Mouse (Mus musculus) fat pad, adult 2 months (tissue): ENCODE measurements around the gene Adat1.

ENCODE experiments used
- DNase-seq: peaks from one replicate; pipeline ENCODE4 v3.0.0-alpha.2; 2011; ENCODE audit warnings: low read depth, low spot score; ENCODE audit errors: extremely low read depth

The Adat1 gene

GRCm38 (mm10) chr8:111968991-111969390, 23.1 kb downstream of the Adat1 start:
- no peak for DNase-seq

GRCm38 (mm10) chr8:111968541-111968940, 23.6 kb downstream of the Adat1 start:
- DNase-seq = no peak

GRCm38 (mm10) chr8:111967246-111967870, 24.7 kb downstream of the Adat1 start:
- no peak for DNase-seq

- no peak for DNase-seq
Measured at GRCm38 (mm10) chr8:111964849-111965561, 27.1 kb downstream of the Adat1 start.

- no peak for DNase-seq
Measured at GRCm38 (mm10) chr8:111964351-111964750, 27.8 kb downstream of the Adat1 start.

GRCm38 (mm10) chr8:111963546-111963945, 28.6 kb downstream of the Adat1 start:
- DNase-seq = no peak

GRCm38 (mm10) chr8:111963091-111963490, 29.0 kb downstream of the Adat1 start:
- no peak for DNase-seq

GRCm38 (mm10) chr8:111962589-111962988, 29.5 kb downstream of the Adat1 start:
- no peak for DNase-seq

GRCm38 (mm10) chr8:111961330-111961729, 30.8 kb downstream of the Adat1 start:
- DNase-seq = no peak

- DNase-seq = no peak
Measured at GRCm38 (mm10) chr8:111960591-111961321, 31.3 kb downstream of the Adat1 start.

- DNase-seq = no peak
Measured at GRCm38 (mm10) chr8:111957231-111957630, 34.9 kb downstream of the Adat1 start.

- DNase-seq = no peak
Measured at GRCm38 (mm10) chr8:111955879-111956278, 36.2 kb downstream of the Adat1 start.

- DNase-seq = no peak
Measured at GRCm38 (mm10) chr8:111954844-111955594, 37.1 kb downstream of the Adat1 start.

GRCm38 (mm10) chr8:111951936-111952335, 40.2 kb downstream of the Adat1 start:
- DNase-seq = no peak

- no peak for DNase-seq
Measured at GRCm38 (mm10) chr8:111951317-111951716, 40.8 kb downstream of the Adat1 start.

GRCm38 (mm10) chr8:111950846-111951245, 41.3 kb downstream of the Adat1 start:
- no peak for DNase-seq

- DNase-seq = no peak
Measured at GRCm38 (mm10) chr8:111947954-111948353, 44.1 kb downstream of the Adat1 start.

- DNase-seq = no peak
Measured at GRCm38 (mm10) chr8:111947144-111947543, 45.0 kb downstream of the Adat1 start.

- no peak for DNase-seq
Measured at GRCm38 (mm10) chr8:111943544-111943943, 48.6 kb downstream of the Adat1 start.

- DNase-seq = no peak
Measured at GRCm38 (mm10) chr8:111941101-111941454, 51.0 kb downstream of the Adat1 start.
